Mouse (Mus musculus): Measurements from ENCODE around the gene Dusp12.
A peak's percentile ranks its signal among the peaks of the same experiment; 100 is the strongest.

Dusp12 gene

DNA sequence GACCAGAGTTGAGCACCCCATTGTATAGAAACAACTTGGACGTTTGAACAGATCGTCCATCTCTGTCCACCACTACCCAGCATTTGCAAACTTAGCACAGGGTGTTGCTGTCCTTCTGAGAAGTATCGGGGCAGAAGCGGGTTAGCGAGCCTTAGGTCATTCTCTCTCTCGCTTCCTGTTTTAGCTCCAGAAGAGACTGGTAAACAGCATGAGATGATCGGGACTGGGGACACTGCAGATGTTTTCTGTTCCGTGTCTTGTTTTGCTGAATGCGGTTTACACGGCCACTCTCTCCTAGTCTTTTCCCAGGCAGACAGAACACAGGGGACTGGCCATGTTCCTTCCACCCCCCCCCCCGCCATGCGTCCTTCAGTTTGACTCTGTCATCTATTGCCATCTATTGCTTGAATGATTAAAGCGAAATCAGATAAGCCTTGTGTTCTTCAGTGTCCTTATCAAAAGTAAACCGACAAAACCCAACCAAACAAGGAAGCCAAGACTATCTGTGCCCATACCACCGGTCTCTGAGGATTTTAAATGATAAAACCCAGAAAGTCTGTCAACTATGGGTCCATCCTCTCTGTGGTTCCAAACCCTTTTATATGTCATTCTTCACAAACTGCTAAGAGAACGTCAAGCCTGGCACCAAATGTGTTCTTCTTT is 13.2 kb upstream of the Dusp12 start:
- no peak for DNase-seq (ENCODE audit: low spot score)

DNA sequence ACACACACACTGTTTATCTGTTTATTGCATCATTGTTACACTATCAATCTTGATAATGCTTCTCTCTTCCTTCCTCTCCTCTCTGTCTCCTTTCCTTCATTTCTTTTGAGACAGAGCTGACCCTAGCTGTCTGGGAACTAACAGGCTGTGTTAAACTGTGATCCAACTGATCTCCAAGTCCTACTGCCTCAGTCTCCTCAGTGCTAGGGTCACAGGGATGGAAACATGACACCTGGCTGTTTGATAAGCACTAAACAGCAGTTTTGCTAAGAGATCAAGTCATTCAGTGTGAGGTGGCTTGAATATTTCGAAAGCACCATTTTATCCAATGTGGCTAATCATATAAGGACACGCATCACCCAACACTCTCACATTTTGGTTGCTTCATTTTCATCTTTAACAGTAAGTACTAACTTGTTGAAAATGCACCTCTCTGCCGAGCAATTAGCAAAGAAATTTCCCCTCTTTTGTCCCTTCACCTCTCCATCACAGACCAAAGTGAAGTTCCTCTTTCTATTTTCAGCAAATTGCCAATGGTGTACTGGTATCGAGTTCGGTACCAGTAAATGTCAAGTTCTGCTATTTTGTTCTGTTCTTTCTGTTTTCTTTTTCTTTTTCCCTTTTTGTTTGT is 11.4 kb upstream of the Dusp12 start:
- DNase-seq (ENCODE audit: low spot score): no peak

DNA sequence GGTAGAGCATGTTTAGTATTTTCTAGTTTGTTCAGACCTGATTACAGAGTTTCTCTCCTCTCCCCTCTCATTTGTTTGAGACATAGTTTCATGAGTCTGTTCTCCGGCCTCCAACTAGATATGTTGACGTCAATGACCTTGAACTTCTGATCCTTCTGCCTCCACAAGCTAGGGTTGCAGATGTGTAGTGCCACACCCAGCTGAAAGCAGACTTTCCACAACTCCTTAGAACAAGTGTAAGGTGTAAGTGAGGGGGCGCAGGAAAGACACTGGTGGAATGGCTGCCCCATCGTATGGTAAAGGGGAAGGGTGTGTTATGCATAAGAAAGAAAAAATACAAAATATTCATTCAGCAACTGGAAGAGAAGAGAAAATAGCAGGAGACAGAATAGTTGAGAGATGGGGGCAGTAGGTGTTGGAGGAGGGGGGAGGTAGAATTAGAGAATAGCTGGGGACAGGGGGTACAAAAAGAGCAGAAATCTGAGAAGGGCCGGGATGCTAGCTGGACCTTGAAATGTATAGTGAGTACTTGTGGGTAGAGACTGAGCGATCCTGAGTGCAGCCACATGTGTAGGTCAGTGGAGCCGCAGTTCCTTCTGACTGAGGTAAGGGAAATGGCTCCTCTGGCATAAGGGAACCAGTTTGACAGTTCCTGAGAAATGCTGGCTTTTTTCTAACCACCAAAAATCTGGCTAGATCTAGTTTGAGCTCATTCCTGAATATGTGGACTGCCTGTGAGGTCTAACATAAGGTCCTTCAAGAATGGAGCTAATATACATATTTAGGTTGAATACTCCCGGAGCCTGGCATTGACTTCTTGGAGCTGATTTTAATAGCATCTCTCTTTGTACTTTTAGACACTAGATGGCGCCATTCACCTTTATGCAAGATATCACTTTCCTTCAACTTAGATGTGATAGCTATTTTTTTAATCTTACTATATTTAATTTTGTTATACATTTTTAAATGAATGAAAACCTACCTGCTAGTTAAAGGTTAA is 9.6 kb upstream of the Dusp12 start:
- DNase-seq (ENCODE audit: low spot score): peak; percentile 21

DNA sequence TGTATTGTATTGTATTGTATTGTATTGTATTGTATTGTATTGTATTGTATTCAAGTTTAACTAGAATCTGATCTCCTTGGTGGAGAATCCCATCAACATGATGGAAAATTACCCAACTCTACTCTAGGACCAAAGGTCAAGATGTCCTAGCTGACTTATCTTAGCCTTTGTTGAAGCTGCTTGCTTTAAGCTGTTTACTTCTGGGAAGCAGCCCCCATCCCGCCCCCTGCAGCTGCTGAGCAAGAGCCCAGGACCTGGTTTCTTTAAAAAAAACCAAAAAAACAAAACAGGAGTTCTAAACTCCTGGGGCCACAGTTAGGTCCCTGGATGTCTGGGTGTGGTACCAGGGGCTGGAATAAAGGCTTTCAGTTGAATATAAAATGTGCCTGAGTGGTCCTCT is 6.9 kb upstream of the Dusp12 start:
- no peak for DNase-seq (ENCODE audit: low spot score)

DNA sequence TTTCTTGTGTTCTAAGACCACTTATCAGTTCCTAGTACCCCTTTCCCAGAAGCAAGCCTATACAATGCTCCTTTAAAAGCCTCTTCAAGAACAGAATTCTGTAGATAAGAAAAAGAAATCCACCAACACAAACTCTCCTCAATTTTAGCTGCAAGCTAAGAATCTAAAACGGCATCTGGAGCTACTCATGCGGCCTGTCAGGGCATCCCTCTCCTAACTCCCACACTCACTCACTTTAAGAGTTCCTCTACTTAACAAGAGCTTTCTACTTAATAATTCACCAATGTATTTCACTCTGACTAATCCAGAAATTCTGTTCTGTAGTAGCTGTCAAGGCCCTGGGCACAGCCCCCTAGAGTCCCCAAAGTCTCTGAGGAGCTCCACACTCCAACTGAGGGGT is 6.3 kb upstream of the Dusp12 start:
- no peak for DNase-seq (ENCODE audit: low spot score)

DNA sequence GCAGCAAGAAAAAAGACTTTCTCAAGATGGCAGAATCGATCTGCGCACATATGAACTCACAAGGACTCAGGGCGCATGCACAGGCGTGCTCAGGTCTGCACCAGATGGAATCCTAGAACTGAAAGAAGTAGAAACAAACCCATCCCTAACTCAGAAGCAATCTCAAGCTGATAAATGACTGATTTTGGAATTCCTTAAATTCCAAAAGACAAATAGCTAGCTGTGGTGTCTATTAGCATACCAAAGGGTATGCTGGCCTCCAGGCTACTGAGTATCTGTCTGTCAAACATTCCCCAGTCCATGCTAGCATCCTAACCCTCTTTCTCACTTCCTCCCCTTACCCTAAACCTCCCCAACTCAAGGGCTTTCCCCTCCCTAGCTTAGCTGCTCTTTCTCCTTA is 4.0 kb upstream of the Dusp12 start:
- DNase-seq (ENCODE audit: low spot score): no peak

DNA sequence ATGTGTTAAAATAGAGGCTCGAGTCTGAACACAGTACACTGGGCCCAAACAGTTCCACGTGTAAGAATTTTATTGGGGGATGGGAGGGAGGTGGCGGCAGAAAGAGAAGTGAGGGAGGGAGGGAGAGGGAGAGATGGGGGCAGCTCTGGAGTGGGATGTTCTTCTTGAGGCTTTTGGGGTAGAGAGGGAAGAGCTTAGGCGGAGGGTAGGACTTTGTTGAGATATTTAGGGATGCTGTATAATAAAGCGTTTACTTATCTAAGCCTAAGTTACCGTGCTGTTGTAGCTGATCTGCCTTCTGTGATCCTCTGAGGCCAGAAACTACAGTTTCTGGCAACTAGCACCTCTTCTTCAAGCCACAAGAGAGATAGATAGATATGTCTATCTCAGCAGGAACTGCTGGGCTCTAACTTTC is 711 bp upstream of the Dusp12 start:
- no peak for DNase-seq (ENCODE audit: low spot score)

DNA sequence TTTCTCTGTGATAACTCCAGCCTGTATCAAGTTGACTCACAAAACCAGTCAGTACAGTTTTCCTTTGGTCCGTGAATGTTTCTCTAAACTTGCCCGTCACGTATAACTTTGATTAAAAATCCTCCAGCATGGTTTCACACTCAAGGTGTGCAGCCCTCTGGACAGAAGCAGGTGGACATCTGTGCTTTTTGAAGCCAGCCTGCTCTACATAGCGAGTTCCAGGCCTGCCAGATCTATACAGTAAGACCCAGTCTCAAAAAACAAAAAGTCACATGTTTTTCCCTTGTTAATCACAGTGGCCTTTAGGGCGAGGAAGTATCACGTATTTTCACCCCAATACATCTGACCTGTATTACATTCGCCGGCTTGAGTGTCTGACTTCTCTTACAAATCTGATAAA is 950 bp downstream of the Dusp12 start:
- DNase-seq (ENCODE audit: low spot score): no peak

DNA sequence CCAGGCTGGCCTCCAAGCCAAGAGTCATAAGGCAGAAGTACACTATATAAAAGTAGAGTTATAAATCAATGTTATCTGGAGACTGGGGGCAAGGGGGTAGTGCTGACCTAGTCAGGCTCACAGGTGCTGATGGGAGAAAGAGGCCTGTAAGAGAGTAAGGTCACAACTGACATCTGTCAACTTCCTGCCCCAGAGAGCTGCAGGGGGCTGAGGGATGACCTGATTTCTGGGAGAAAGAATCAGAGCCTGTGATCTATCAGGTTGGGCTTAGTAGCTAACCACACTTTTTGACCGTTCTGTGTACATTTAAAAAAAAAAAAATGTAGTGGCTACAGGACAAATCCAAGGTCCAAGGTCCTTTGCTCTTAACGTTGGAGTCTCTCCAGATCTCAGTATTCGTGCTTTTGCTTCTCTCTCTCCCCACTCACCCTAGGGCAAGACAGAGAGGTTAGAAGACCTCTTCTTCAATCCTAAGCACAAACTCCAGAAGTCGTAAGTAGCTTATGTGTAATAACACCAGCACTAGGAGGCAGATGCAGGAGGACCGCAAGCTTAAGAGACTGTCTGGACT is 2.3 kb downstream of the Dusp12 start:
- DNase-seq (ENCODE audit: low spot score): no peak

DNA sequence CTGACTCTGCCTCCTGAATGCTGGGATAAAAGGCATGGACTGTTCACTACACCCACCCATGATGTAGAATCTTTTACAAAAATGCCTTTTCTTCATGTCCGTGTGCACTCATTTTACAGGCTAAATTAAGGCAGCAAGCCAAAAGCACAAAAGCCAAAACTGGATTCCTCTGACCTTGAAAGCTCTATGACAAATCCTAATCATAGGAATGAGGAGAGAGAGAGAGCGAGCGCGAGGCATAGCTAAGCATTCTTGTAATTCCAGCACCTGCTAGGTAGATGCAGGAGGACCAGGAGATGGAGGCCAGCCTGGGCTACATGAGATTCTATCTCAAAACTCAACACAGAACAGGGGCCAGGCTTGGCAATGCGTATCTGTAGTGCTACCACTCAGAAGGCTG is 8.4 kb downstream of the Dusp12 start:
- DNase-seq (ENCODE audit: low spot score): no peak

DNA sequence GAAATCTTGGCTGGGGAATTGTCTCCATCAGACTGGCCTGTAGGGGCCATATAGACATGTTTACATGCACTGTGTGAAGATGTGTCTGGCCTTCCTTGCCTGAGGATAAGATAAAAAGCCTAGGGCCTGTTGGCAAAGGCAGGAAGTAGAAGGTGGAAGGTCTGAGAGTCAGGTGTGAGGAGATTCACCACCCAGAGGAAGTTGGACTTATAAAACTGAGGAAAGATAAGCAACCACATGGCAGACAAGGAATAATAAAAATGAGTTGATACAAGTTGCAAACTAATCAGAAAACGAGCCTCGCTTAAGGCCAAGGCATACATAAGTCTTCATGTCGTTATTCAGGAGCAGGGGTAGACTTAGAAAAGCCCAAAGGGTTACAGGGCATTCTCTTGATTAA is 9.7 kb downstream of the Dusp12 start:
- no peak for DNase-seq (ENCODE audit: low spot score)

DNA sequence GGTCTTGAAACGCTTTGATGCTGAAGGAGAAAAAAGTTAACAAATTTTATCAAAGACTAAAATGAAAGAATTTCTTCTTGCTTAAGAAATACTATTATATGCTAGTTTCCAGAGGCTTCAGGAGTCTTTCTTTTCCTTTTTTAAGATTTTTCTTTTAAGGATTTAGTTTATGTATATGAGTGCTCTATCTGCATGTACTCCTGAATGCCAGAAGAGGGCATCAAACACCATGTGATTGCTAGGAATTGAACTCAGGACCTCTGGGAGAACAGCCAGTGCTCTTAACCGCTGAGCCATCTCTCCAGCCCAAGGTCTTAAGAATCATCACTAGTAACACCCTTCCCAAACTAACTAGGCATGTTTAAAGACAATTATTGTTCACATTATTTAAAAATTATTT is 13.4 kb downstream of the Dusp12 start:
- no peak for DNase-seq (ENCODE audit: low spot score)

DNA sequence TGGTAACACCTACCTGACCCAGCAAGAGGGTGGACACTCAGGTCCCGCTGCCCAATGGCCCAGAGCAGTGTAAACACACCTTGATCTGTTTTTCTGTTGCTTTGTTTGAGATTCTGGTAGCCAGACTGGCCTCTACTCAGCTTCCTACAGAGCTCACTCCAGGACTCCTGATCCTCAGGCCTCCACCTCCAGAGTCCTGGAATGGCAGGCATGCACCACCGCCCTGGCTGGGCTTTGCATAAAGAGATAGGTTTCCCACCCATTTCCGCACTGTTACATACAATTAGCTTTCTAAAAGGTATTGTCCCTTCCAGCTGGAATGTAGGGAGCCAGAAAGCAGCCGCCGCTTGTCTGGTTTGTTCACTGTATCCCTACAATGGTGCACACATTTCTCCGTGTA is 13.9 kb downstream of the Dusp12 start:
- no peak for DNase-seq (ENCODE audit: low spot score)

DNA sequence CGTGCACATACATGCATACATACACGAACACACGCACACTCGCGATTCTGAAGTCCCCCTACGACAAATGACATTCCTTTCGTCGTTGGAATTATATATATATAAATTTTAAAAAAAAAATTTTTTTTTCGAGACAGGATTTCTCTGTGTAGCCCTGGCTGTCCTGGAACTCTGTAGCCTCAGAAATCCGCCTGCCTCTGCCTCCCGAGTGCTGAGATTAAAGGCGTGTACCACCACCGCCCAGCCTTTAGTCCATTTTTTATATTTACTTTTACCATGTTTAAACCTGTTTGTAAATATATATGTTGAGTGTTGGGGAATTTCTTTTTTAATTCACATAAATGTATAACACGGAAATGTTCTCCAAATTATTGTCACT is 16.4 kb downstream of the Dusp12 start:
- DNase-seq (ENCODE audit: low spot score): no peak

DNA sequence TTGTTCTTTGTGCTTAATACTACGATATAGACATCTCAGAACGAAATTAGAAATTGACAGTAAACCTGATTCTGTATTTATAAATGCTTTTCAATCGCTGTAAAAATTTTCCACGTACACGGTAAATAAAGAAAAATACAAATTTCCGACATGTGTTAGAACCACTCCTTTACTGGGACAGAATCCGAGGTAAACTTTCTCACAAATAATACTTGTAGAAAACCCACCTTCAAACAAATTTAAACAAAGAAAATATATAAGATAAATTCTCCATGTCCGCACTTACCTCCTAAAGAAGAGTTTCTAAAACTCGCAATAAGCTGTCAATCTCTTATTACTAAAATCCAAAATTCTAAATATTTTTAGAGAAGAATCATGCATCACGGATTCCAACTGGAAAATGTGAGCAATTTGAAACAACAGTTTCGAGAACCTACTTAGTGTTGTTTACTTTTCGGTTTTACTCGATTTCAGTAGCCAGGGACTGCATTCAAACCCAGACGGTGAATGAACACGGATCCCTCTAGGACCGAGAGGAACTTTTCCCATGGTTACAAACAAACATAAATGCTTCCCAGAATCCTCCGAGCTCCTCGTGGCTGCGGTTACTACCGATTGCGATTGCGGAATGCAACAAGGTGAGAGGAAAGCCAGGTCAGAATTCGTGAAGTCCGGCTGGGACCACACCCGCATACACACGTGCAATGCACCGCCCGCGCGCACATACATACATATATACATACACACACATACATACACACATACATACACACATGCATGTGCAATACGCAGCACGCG is 17.0 kb downstream of the Dusp12 start:
- peak; percentile 11 for DNase-seq (ENCODE audit: low spot score)

DNA sequence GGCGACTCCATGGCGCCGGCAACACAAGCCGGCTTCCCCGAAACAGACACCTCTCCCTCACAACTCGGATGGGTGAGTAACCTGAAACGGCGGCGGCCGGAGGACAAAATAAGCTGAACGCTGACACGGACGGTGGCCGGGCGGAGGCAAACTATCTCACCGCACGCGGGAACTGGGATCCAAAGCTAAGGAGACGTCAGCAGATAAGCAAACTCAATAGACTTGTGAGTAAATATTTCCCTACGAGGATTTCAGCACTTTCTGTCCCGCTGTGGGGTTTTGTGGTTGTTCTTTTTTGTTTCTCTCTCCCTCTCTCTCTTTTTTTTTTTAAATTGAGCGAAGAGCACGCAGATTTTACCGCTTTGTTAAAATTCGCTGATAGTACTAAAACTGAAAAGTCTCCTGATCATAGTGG is 17.6 kb downstream of the Dusp12 start, which contains the start of gene Atf6:
TSS of gene Atf6 (minus strand) at position 81 of the 415 bp plus-strand sequence.
- peak; percentile 78 for DNase-seq (ENCODE audit: low spot score)

DNA sequence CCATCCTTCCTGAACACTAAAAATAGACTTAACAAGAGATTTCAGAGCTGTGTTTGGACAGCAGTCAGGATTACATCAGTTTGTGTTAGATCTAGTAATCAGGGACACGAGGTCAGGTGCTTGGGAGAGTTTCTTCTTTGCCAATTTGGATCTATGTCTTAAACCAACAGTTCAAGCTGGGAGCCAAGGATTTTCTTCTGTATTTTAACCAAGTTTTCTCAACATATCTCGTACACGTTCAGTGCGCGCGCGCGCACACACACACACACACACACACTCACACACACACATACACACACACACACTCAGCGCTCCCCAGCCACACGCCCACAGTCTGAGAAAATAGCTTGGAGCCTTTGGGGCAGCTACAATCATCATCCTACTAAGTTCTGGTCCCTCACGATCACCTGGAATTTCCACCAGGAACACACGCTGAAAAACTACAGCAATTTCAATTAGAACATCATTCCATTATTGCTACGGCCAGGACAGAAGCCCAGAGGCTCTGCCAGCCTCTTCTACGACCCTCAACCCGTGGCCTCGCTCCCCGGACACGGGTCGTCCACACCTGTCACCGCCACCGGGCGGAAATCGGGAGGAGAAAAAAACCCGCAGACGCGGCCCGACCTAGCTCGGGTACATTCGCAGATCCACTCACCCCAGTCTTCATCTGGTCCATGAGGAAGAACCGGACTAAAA is 18.2 kb downstream of the Dusp12 start:
- DNase-seq (ENCODE audit: low spot score): peak; percentile 8

DNA sequence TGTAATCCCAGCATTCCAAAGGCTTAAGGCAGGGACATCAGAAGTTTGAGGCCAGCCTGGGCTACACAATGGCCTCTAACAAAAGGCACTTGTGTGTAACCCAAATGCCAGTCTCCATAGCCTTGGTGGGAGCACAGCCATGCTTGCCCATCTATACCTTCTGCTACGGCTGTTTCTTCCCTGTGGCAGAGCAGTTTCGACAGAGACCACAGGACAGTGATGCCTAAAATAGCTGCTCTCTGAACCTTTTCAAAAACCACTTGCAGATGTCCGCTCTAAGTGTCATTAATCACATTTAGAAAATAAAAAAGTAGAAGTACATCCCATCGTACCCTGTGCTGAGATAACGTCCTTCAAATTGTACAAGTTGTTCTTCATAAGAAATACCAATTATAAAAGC is 19.9 kb downstream of the Dusp12 start:
- DNase-seq (ENCODE audit: low spot score): no peak

DNA sequence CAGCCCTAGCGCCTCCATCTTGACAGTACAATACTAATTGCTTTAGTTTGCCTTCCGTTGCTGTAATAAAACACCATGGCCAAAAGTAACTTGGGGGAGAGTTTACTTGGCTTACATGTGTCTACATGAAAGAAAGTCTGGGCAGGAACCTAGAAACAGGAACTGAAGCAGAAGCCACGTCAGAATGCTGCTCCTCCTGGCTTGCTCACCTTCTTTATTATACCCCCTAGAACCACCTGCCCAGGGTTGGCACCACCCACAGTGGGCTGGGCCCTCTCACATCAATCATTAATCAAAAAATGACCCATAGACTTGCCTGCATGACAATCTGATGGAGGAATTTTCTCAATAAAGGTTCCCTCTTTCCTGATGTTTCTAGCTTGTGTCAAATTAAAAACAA is 20.6 kb downstream of the Dusp12 start:
- DNase-seq (ENCODE audit: low spot score): no peak

DNA sequence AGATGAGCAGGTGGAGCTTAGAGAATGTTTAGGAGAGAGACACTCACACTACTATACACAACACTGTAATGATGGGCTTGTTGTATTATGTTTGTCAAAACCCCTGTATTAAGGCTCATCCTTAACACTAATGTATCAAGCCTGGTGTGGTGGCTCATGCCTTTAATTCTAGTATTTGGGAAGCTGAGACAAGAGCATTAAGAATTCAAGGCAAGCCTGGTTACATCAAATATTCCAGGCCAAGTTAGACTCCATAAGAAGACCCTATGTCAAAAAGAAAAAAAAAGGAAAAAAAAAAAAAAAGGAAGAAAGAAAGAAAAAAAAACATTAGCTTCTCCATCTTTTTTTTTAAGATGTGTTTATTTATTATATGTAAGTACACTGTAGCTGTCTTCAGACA is 21.1 kb downstream of the Dusp12 start:
- no peak for DNase-seq (ENCODE audit: low spot score)

DNA sequence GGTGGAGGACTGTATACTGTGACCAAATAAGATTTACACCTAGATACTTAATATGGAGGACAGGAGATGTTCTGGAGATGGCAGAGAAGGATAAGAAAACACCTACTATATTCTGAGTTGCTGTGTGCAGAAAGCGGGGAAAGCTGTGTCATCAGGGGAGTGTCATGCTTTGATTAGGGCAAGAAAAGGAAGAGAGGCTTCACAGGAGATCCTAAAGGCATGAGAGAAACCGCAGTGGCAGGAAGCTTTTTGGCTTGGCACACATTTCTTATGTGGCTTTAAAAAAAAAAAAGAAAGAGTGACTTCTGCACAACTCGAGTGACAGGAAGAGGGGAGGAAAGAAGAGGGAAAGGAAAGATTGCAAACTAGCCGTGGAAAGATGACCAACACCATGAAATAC is 22.3 kb downstream of the Dusp12 start:
- peak; percentile 55 for DNase-seq (ENCODE audit: low spot score)

Measured in T-cell, adult 2 months (primary cell).